Mouse (Mus musculus): ENCODE measurements around the gene Ccsap. TPM values are rescaled to one million over a fixed set of nuclear protein-coding genes. Genes with fewer than 3 reads are reported as not detected.

The Ccsap gene
- polyA plus RNA-seq, 1 experiment: 2.3 TPM

DNA sequence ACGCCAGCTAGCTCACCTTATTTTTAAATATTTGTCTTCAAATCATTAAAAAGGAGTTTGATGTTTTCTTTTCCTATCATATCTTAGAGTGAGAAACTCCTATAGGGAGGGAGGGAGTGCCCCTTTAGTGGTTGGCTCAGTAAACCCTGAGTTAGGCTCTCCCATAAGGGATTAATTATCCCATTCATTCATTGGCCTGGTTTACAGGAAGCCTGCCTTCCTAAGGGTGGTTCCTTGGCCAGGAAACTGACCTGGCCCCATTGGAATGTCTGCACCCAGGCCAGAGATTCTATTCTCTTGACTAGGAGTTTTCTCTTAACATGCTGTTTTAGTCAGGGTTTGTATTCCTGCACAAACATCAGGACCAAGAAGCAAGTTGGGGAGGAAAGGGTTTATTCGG lies 27.9 kb upstream of the Ccsap start:
- Histone ChIP-seq H3K27me3 (ENCODE audit: control insufficient read depth, insufficient read depth, insufficient read length) (no peaks in the 10 kb centered on the region), H3K36me3 (ENCODE audit: control insufficient read depth, insufficient read depth) (no peaks in the 10 kb centered on the region)

DNA sequence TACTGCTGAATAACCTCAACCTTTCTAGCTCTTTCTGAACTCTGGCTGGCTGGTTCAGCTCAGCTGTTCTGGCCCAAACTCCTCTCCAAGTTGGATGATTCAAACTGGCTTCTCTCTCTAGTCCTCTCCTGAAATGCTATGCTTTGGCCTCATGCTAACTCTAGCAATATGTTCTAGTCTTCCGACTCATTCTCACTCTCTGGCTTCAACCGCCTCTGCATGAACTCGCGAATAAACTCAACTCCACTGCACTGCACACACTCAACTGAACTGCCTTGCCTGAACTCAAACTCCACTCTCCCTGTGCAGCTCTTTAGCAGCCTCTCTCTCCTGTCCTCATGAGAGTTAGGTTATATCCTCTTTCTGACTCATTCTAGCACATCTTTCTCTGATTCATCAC lies 27.2 kb upstream of the Ccsap start:
- no peaks in the 10 kb centered on the region for H3K36me3 ChIP-seq (ENCODE audit: control insufficient read depth, insufficient read depth)
- no peak overlapping the region for H3K4me3 ChIP-seq
- H3K79me2 ChIP-seq (ENCODE audit: control insufficient read depth, insufficient read depth): no peaks in the 10 kb centered on the region
- H3ac ChIP-seq (ENCODE audit: control insufficient read depth, insufficient read length): no peak overlapping the region
- no peaks in the 10 kb centered on the region for H3K27me3 ChIP-seq (ENCODE audit: control insufficient read depth, insufficient read depth, insufficient read length)
- no peak for TF ChIP-seq SRF (IDR thresholded peaks at IDR 0.05; ENCODE audit: control insufficient read depth, insufficient read length, low read depth)
- no peak for TF ChIP-seq POLR2AphosphoS2 (IDR thresholded peaks at IDR 0.05; ENCODE audit: insufficient read length, low read depth)
- no peak for TF ChIP-seq REST (IDR thresholded peaks at IDR 0.05; ENCODE audit: insufficient read depth, insufficient read length)
- no peak for TF ChIP-seq MAX (IDR thresholded peaks at IDR 0.05; ENCODE audit: low read depth)
- no peak for TF ChIP-seq MYOG (IDR thresholded peaks at IDR 0.05; ENCODE audit: control insufficient read depth in 1 of 3, insufficient read depth in 1 of 3, insufficient read length in 2 of 3, low read depth in 2 of 3)
- no peak for TF ChIP-seq POLR2A (IDR thresholded peaks at IDR 0.05; ENCODE audit: insufficient read length, low read depth)
- no peak for TF ChIP-seq MYOD1 (IDR thresholded peaks at IDR 0.05; ENCODE audit: control insufficient read depth in 1 of 3, insufficient read length in 2 of 3, low read depth in 2 of 3)
- TF ChIP-seq USF1 (IDR thresholded peaks at IDR 0.05; ENCODE audit: low read depth): no peak
- TF ChIP-seq TCF12 (IDR thresholded peaks at IDR 0.05; ENCODE audit: insufficient read depth, poor library complexity, severe bottlenecking): no peak
- no peak for TF ChIP-seq CEBPB (IDR thresholded peaks at IDR 0.05; ENCODE audit: insufficient read depth, poor library complexity, severe bottlenecking)
- no peak for TF ChIP-seq E2F4 (IDR thresholded peaks at IDR 0.05; ENCODE audit: insufficient read depth)
- no peak for TF ChIP-seq TCF3 (IDR thresholded peaks at IDR 0.05; ENCODE audit: insufficient read length, low read depth)
- no peak overlapping the region for H3K4me2 ChIP-seq (ENCODE audit: low read depth)

More for the DNA sequence above, 27.9 kb upstream of the Ccsap start:
- no peaks in the 10 kb centered on the region for H3K79me2 ChIP-seq (ENCODE audit: control insufficient read depth, insufficient read depth)
- no peak overlapping the region for H3K4me2 ChIP-seq (ENCODE audit: low read depth)
- TF ChIP-seq MYOD1 (IDR thresholded peaks at IDR 0.05; ENCODE audit: control insufficient read depth in 1 of 3, insufficient read length in 2 of 3, low read depth in 2 of 3) (no peak), TCF3 (IDR thresholded peaks at IDR 0.05; ENCODE audit: insufficient read length, low read depth) (no peak), CEBPB (IDR thresholded peaks at IDR 0.05; ENCODE audit: insufficient read depth, poor library complexity, severe bottlenecking) (no peak), TCF12 (IDR thresholded peaks at IDR 0.05; ENCODE audit: insufficient read depth, poor library complexity, severe bottlenecking) (no peak), REST (IDR thresholded peaks at IDR 0.05; ENCODE audit: insufficient read depth, insufficient read length) (no peak), POLR2A (IDR thresholded peaks at IDR 0.05; ENCODE audit: insufficient read length, low read depth) (no peak), USF1 (IDR thresholded peaks at IDR 0.05; ENCODE audit: low read depth) (no peak), E2F4 (IDR thresholded peaks at IDR 0.05; ENCODE audit: insufficient read depth) (no peak), MYOG (IDR thresholded peaks at IDR 0.05; ENCODE audit: control insufficient read depth in 1 of 3, insufficient read depth in 1 of 3, insufficient read length in 2 of 3, low read depth in 2 of 3) (no peak), SRF (IDR thresholded peaks at IDR 0.05; ENCODE audit: control insufficient read depth, insufficient read length, low read depth) (no peak), POLR2AphosphoS2 (IDR thresholded peaks at IDR 0.05; ENCODE audit: insufficient read length, low read depth) (no peak), MAX (IDR thresholded peaks at IDR 0.05; ENCODE audit: low read depth) (no peak)
- H3K4me3 ChIP-seq: no peak overlapping the region
- H3ac ChIP-seq (ENCODE audit: control insufficient read depth, insufficient read length): no peak overlapping the region

DNA sequence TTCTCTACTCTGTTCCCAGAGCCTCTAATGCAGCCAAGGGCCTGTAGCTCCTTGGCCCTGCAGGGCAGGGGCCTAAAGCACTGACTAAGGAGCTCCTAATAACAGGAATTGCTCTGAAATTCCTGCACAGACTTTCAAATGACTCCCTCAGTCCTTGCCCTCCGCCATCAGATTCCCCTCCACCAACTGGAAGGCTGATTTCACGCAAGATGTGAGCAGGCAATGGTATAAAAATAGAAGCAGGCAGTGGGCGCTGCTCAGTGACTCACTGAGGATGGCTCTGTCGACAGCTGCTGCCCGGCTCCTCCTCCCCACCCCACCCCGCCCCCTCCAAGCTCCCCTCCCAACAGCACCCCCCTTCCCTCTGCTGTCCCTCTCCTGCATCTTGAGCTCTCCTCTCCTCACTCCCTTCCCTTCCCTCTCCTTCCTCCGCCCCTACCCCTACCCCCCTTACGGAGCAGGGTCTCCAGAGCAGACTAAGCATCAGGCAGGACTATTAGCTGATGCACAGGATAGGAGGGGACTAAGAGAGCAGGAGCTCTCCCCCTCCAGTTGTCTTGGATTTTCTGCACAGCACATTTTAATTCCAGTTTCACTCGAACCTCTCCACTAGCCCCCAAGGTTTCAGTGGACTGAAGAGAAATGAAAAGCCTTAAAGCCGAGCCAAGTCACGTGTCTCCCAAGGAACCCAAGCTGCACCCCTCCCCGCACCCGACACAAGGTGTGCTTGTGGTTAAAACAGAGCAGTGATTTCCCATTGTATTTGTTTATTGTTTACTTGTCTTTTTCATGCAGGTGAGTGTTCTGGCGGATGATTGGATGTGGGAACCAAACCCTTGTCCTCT lies 24.9 kb upstream of the Ccsap start:
- no peak overlapping the region for H3K4me3 ChIP-seq
- H3ac ChIP-seq (ENCODE audit: control insufficient read depth, insufficient read length): no peak overlapping the region
- peak in 2 of 3 experiments; percentile 68 to 90 for TF ChIP-seq MYOG (IDR thresholded peaks at IDR 0.05; ENCODE audit: control insufficient read depth in 1 of 3, insufficient read depth in 1 of 3, insufficient read length in 2 of 3, low read depth in 2 of 3)
- TF ChIP-seq POLR2A (IDR thresholded peaks at IDR 0.05; ENCODE audit: insufficient read length, low read depth): no peak
- peak; percentile 56 for TF ChIP-seq TCF12 (IDR thresholded peaks at IDR 0.05; ENCODE audit: insufficient read depth, poor library complexity, severe bottlenecking)
- no peak for TF ChIP-seq POLR2AphosphoS2 (IDR thresholded peaks at IDR 0.05; ENCODE audit: insufficient read length, low read depth)
- TF ChIP-seq TCF3 (IDR thresholded peaks at IDR 0.05; ENCODE audit: insufficient read length, low read depth): peak; percentile 29
- peak; percentile 30 to 91 (median 85) for TF ChIP-seq MYOD1 (IDR thresholded peaks at IDR 0.05; ENCODE audit: control insufficient read depth in 1 of 3, insufficient read length in 2 of 3, low read depth in 2 of 3)
- TF ChIP-seq USF1 (IDR thresholded peaks at IDR 0.05; ENCODE audit: low read depth): no peak
- no peaks in the 10 kb centered on the region for H3K79me2 ChIP-seq (ENCODE audit: control insufficient read depth, insufficient read depth)
- peak overlapping the region; percentile 79 for H3K4me2 ChIP-seq (ENCODE audit: low read depth)
- H3K27me3 ChIP-seq (ENCODE audit: control insufficient read depth, insufficient read depth, insufficient read length): no peaks in the 10 kb centered on the region
- H3K36me3 ChIP-seq (ENCODE audit: control insufficient read depth, insufficient read depth): no peaks in the 10 kb centered on the region

DNA sequence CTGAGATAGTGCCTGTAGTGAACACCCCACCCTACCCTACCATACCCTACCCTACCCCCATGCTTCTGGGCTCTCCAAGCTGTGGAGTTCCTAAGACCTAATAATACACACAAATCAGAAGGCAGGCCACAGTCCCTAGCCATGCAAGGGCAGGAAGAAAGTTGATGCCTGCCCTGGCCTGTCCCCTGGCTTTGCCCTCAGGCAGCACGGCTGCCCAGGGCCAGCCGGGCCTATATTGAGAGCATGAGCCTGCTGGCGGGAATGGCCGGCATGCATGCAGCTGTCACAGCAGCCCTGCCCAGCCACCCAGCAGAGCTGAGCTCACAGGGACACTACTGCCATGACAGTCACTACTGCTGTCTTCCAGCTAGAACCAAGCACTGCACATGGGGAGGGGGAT lies 23.1 kb upstream of the Ccsap start:
- Histone ChIP-seq H3ac (ENCODE audit: control insufficient read depth, insufficient read length) (no peak overlapping the region), H3K4me3 (no peak overlapping the region), H3K36me3 (ENCODE audit: control insufficient read depth, insufficient read depth) (no peaks in the 10 kb centered on the region), H3K79me2 (ENCODE audit: control insufficient read depth, insufficient read depth) (no peaks in the 10 kb centered on the region), H3K4me2 (ENCODE audit: low read depth) (peak overlapping the region; percentile 79), H3K27me3 (ENCODE audit: control insufficient read depth, insufficient read depth, insufficient read length) (no peaks in the 10 kb centered on the region)
- TF ChIP-seq E2F4 (IDR thresholded peaks at IDR 0.05; ENCODE audit: insufficient read depth) (no peak), TCF12 (IDR thresholded peaks at IDR 0.05; ENCODE audit: insufficient read depth, poor library complexity, severe bottlenecking) (peak; percentile 86), SRF (IDR thresholded peaks at IDR 0.05; ENCODE audit: control insufficient read depth, insufficient read length, low read depth) (peak; percentile 75), MYOD1 (IDR thresholded peaks at IDR 0.05; ENCODE audit: control insufficient read depth in 1 of 3, insufficient read length in 2 of 3, low read depth in 2 of 3) (peak; percentile 27 to 100 (median 96)), CEBPB (IDR thresholded peaks at IDR 0.05; ENCODE audit: insufficient read depth, poor library complexity, severe bottlenecking) (no peak), POLR2A (IDR thresholded peaks at IDR 0.05; ENCODE audit: insufficient read length, low read depth) (peak; percentile 11), MYOG (IDR thresholded peaks at IDR 0.05; ENCODE audit: control insufficient read depth in 1 of 3, insufficient read depth in 1 of 3, insufficient read length in 2 of 3, low read depth in 2 of 3) (peak; percentile 98 to 100 (median 99)), TCF3 (IDR thresholded peaks at IDR 0.05; ENCODE audit: insufficient read length, low read depth) (peak; percentile 97)

All from myocyte (in vitro differentiated cells).